Mouse (Mus musculus) heart, embryonic 12.5 days (tissue): ENCODE data around the gene Meiob. TPM values are rescaled to one million over a fixed set of nuclear protein-coding genes. Genes with fewer than 3 reads are reported as not detected.

ENCODE experiments used
- ATAC-seq: fragments of 200-750 bp; cut with Nextera tagmentation; 2 replicates; pipeline ENCODE4 v1.8.0; 2017; ENCODE audit warnings: moderate TSS enrichment, moderate library complexity; ENCODE audit not compliant: insufficient number of reproducible peaks, low FRiP score
- H3K27ac ChIP-seq: fragments of 300-500 bp; sonication (generic); 2 replicates; pipeline ENCODE4 v1.5.1; 2016; ENCODE audit warnings: mild to moderate bottlenecking, moderate library complexity; ENCODE audit not compliant: poor library complexity, severe bottlenecking
- H3K27me3 ChIP-seq: fragments of 300-500 bp; sonication (generic); replicated peaks from 2 replicates; pipeline ENCODE4 v1.6.1; 2016; ENCODE audit warnings: mild to moderate bottlenecking, moderate library complexity
- H3K36me3 ChIP-seq: fragments of 300-500 bp; sonication (generic); 2 replicates; pipeline ENCODE4 v1.6.1; 2016; ENCODE audit warnings: mild to moderate bottlenecking, moderate library complexity
- H3K4me1 ChIP-seq: fragments of 300-500 bp; sonication (generic); replicated peaks from 2 replicates; pipeline ENCODE4 v1.6.1; 2016; ENCODE audit warnings: mild to moderate bottlenecking
- H3K4me2 ChIP-seq: fragments of 300-500 bp; sonication (generic); 2 replicates; pipeline ENCODE4 v1.6.1; 2016; ENCODE audit warnings: mild to moderate bottlenecking, moderate library complexity
- H3K4me3 ChIP-seq: fragments of 300-500 bp; sonication (generic); 2 replicates; pipeline ENCODE4 v1.5.1; 2016; ENCODE audit warnings: mild to moderate bottlenecking
- H3K9ac ChIP-seq: fragments of 300-500 bp; sonication (generic); 2 replicates; pipeline ENCODE4 v1.6.1; 2016; ENCODE audit warnings: mild to moderate bottlenecking, moderate library complexity
- H3K9me3 ChIP-seq: fragments of 300-500 bp; sonication (generic); replicated peaks from 2 replicates; pipeline ENCODE4 v1.6.1; 2016; ENCODE audit warnings: mild to moderate bottlenecking, moderate library complexity
- whole genome bisulfite sequencing: fragments of 180-500 bp; shearing (Covaris S2); methylation state at CpG from one replicate; pipeline ENCODE4 v1.1.7; 2016; 5-methylcytosine and 5-hydroxymethylcytosine counted together
- polyA plus RNA-seq: library from polyadenylated mRNA; unstranded; fragments of >200 nt; fragmentation: Nextera tagmentation; extraction: Ambion mirVana; gene quantifications from 2 replicates; pipeline ENCODE4 v1.2.1, GENCODE M21; 2016

The Meiob gene
- polyA plus RNA-seq, 1 experiment from 2014 or later: not detected

DNA sequence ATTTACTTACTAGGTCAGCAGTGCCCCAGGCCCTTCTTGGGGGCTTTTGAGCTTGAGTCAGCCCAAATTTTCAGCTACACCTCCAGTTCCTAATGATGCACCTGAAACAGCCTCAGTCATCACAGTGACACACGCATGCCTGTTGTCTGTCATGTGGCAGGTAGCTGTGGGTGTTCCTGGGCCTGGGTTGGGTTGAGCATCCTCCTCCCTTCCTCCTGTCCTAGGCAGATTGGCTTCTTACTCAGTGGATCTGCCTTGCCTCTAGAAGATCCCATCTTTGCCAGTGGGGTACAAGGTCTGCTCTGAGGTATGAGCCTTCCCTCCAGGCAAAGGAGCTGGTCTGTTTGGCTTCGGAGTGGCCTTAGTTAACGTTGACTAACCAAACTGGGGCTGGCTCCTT lies 84.8 kb downstream of the Meiob start:
- 85% methylated on average over 3 of the region's 3 CpGs for WGBS
- Histone ChIP-seq H3K4me1 (peaks cover 28% of the 10 kb centered on the region), H3K9ac (no peak overlapping the region), H3K27ac (no peak overlapping the region), H3K4me3 (no peak overlapping the region), H3K4me2 (no peak overlapping the region), H3K9me3 (no peaks in the 10 kb centered on the region), H3K27me3 (no peaks in the 10 kb centered on the region), H3K36me3 (peaks cover 56% of the 10 kb centered on the region)
- no peak for ATAC-seq

Other genes with a start within 250 kb of the Meiob start
- gene Tsc2, start 171.7 kb upstream of the Meiob start, polyA plus RNA-seq: 66.5 and 74.6 TPM in 2 replicates
- gene Nthl1, start 171.6 kb upstream of the Meiob start, polyA plus RNA-seq: 7.8 and 8.3 TPM in 2 replicates
- 56.6 and 59.7 TPM in 2 replicates for gene Slc9a3r2, start 154.0 kb upstream of the Meiob start, polyA plus RNA-seq
- gene Npw, start 145.8 kb upstream of the Meiob start, polyA plus RNA-seq: not detected in 2 replicates
- gene Zfp598, start 134.6 kb upstream of the Meiob start, polyA plus RNA-seq: 20.1 and 21.2 TPM in 2 replicates
- 0.68 and 1.0 TPM in 2 replicates for gene Syngr3, start 114.3 kb upstream of the Meiob start, polyA plus RNA-seq
- gene Gfer, start 108.1 kb upstream of the Meiob start, polyA plus RNA-seq: 34.0 and 37.8 TPM in 2 replicates
- gene Noxo1, start 108.1 kb upstream of the Meiob start, polyA plus RNA-seq: 1.3 and 1.8 TPM in 2 replicates
- 45.9 and 49.5 TPM in 2 replicates for gene Tbl3, start 96.6 kb upstream of the Meiob start, polyA plus RNA-seq
- gene Rnf151, start 86.2 kb upstream of the Meiob start, polyA plus RNA-seq: not detected in 2 replicates
- gene Rps2, start 86.2 kb upstream of the Meiob start, polyA plus RNA-seq: 810 and 828 TPM in 2 replicates
- 351 and 363 TPM in 2 replicates for gene Ndufb10, start 79.8 kb upstream of the Meiob start, polyA plus RNA-seq
- gene Rpl3l, start 76.5 kb upstream of the Meiob start, polyA plus RNA-seq: 0.34 and 0.76 TPM in 2 replicates
- 17.3 and 18.2 TPM in 2 replicates for gene Msrb1, start 67.6 kb upstream of the Meiob start, polyA plus RNA-seq
- gene Hs3st6, start 51.3 kb upstream of the Meiob start, polyA plus RNA-seq: 0.72 TPM in 1 of 2 replicates, not detected in the other
- gene Hagh, start 35.9 kb downstream of the Meiob start, polyA plus RNA-seq: 39.9 and 41.2 TPM in 2 replicates
- 36.5 TPM in 2 replicates for gene Fahd1, start 46.1 kb downstream of the Meiob start, polyA plus RNA-seq
- gene Igfals, start 61.7 kb downstream of the Meiob start, polyA plus RNA-seq: 0.12 and 0.24 TPM in 2 replicates
- gene Nubp2, start 82.1 kb downstream of the Meiob start, polyA plus RNA-seq: 31.9 and 33.1 TPM in 2 replicates
- 25.7 and 28.3 TPM in 2 replicates for gene Spsb3, start 82.4 kb downstream of the Meiob start, polyA plus RNA-seq
- gene Eme2, start 90.8 kb downstream of the Meiob start, polyA plus RNA-seq: 25.4 and 27.2 TPM in 2 replicates
- gene Mrps34, start 90.8 kb downstream of the Meiob start, polyA plus RNA-seq: 91.1 and 94.9 TPM in 2 replicates
- 34.5 and 36.5 TPM in 2 replicates for gene Nme3, start 92.2 kb downstream of the Meiob start, polyA plus RNA-seq
- gene Mapk8ip3, start 132.7 kb downstream of the Meiob start, polyA plus RNA-seq: 38.4 and 41.3 TPM in 2 replicates
- gene Jpt2, start 156.4 kb downstream of the Meiob start, polyA plus RNA-seq: 140 and 144 TPM in 2 replicates
- 8.5 and 10.1 TPM in 2 replicates for gene Cramp1l, start 211.5 kb downstream of the Meiob start, polyA plus RNA-seq
- 14.4 and 14.8 TPM in 2 replicates for gene Ift140, start 211.8 kb downstream of the Meiob start, polyA plus RNA-seq